Mouse (Mus musculus) bone marrow macrophage, adult 2 months (primary cell): ENCODE measurements at regions not wholly inside any gene's neighbourhood (a gene's known extent, or its start where the extent isn't known, plus 50 kb on each side); places are given as distances from the start of the nearest gene placed in this dataset.
A peak's percentile ranks its signal among the peaks of the same experiment; 100 is the strongest.

ENCODE experiments used
- H3K27ac ChIP-seq: 2 replicates; pipeline ENCODE4 v1.5.1; 2012; ENCODE audit warnings: low read depth, low read length; ENCODE audit not compliant: insufficient read depth
- H3K4me1 ChIP-seq: 2 replicates; pipeline ENCODE4 v1.6.1; 2012; ENCODE audit warnings: low read length; ENCODE audit not compliant: control insufficient read depth, insufficient read depth
- H3K4me3 ChIP-seq: 2 replicates; pipeline ENCODE4 v1.5.1; 2012; ENCODE audit warnings: mild to moderate bottlenecking, low read length, moderate library complexity; ENCODE audit not compliant: insufficient read depth
- CTCF ChIP-seq: IDR thresholded peaks from 2 replicates; pipeline ENCODE4 v1.5.1; 2012; ENCODE audit warnings: low read depth, mild to moderate bottlenecking, low read length, moderate library complexity
- POLR2A ChIP-seq: IDR thresholded peaks from 2 replicates; pipeline ENCODE4 v1.6.1; 2012; ENCODE audit warnings: mild to moderate bottlenecking, low read depth, low read length, borderline replicate concordance

DNA sequence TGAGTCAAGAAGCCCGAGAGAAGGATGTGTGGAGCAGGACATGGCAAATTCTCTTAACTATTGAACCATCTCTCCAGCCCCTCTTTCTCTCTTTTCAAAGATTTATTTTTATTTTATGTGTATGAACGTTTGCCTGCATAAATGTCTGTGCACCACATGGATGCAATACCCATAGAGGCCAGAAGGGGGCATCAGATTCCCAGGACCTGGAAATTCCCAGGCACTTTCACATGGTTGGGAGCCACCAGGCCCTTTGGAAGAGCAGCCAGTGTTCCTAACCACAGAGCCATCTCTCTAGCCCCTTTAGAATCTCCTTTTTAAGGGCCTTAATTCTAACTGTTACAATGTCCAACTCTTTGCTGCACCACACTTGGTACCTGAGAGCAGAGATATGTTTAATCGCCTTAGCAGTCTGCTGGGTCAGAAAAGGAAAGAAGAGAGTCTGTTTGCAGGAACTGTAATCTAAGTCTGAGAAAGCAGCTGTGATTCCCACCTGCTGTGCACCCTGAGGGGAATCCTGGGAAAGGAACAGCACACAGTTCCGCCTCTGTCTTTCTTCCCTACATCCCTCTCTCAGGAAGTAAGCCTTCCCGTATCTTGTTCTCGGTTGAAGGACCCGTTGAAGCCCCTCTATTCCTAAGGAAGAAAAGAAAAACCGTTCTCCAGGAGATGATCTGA is 186.8 kb downstream of the Katnal1 start:
- peaks cover 35% of the 10 kb centered on the region for H3K4me1 ChIP-seq
- TF ChIP-seq CTCF, result peak; percentile 50
- TF ChIP-seq POLR2A, result no peak
- H3K4me3 ChIP-seq, result peak overlapping the region; percentile 52
- H3K27ac ChIP-seq, result peak overlapping the region; percentile 92; the same call in 1 of the 2 replicates

DNA sequence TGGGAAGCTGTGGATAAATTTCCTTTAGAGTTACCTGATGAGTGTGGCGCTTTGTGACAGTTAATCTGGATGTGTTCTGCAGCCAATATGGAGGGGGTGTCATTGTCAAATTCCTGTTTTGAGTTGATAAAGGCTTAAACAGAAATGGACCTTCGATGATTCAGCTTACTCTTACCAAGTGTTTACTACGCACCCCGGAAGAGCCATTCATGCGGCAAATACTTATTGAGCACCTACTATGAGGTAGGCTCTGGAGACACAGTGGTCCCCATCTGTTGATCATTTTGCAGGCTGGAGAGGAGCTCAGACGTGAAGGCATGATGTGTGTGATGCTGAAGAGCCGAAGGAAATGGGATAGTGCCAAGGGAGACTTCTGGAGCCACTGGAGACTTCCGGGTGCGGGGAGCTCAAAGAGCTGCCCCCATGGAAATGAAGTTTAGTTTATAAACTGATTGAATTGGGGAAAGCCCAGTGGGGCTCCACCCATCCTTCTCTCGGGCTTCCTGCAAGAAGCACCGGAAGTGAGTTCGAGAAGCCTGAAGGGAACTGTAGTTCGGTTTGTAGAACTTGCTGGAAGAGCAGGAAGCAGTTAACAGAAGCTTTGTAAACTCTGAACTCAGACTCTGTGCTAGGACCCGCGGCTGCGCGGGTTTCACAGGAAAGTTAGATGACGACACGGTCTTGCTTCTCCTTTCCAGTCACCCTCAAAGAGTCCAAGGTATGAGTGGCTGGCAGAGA is 187.7 kb downstream of the Katnal1 start:
- peaks cover 35% of the 10 kb centered on the region for H3K4me1 ChIP-seq
- peak overlapping the region; percentile 92 for H3K27ac ChIP-seq
- TF ChIP-seq CTCF (no peak), POLR2A (no peak)
- H3K4me3 ChIP-seq, result peak overlapping the region; percentile 52

DNA sequence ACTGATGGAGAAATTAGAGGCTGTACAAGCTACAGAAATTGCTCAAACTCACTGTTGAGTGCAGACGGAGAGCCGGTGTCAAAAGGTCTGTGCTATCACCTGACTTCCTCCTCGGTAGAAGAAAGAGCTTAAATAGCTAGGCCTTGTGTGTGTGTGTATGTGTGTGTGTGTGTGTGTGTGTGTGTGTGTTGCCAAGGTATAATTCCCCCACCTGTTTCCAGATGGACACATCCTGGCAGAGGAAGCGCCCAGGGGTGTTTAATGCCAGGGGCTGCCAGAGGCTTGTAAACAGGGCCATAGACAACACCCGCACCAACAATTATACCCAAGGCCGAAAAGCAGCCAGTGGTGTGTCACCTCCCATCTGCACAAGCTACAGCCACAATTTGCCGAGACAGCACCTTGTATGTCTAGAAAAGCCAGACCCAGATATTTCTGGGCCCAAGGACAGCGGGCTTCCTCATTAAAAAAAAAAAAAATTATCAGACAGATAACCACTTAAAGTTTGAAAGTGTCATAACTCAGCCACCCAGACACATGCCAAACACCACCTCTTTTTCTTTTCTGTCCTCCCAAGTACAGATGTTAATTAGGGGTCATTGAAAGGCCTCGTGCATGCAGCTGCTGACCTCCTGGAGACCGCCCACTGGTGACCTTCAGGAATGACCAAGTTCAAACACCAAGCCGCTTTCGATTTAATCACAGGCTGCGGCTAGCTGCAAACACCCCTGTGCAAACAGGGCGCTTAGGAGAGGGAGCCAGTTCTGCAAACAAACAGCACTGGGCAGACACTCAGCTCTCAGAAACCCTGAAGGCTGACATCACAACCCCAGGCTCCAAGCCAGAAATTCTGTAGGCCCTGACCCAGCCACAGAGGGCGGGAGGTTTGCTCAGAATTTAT is 188.0 kb upstream of the Ubl3 start:
- H3K4me1 ChIP-seq, result peaks cover 35% of the 10 kb centered on the region
- H3K4me3 ChIP-seq, result peak overlapping the region; percentile 38
- peak overlapping the region; percentile 92 for H3K27ac ChIP-seq

DNA sequence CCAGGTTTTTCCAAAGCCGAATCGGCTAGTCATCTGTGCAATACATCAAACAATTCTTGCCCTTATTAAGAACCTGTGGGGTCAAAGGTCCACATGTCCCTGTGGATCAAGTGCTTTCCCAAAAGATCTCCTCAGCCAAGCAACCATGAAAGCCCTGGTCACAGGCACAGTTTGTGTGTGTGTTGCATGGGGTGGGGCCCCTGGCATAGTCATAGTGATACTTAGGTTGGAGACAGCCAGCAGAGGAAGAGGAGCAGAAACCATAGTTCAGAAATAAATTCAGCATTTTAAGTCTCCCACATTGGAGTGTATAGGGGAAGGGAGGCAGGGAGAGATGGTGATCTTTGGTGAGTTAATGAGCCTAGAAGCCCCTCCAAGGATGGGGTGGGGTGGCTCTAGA is 187.1 kb upstream of the Ubl3 start:
- peaks cover 35% of the 10 kb centered on the region for H3K4me1 ChIP-seq
- TF ChIP-seq CTCF, result no peak
- no peak for TF ChIP-seq POLR2A
- peak overlapping the region; percentile 92 for H3K27ac ChIP-seq
- H3K4me3 ChIP-seq, result no peak overlapping the region

More for the DNA sequence above, 188.0 kb upstream of the Ubl3 start:
- TF ChIP-seq POLR2A (no peak), CTCF (no peak)

DNA sequence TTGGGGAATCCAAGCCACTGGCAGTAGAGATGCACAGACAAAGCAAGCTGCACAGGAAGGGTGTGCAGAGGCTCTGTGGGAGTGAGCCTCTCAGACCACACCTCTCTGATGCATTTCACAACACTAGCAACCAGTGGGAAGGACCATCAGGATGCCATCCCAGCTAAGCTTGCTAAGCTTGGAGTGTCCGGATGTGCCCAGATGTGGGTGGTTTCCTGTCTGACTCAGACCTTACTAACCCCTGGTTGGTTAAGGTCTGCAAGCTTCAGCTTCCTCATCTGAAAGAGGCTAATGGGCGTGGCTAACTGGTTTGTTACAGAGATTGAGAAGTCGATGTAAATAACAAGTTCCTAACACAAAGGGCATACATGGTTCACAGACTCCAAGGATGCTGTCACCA is 186.6 kb upstream of the Ubl3 start:
- H3K27ac ChIP-seq, result peak overlapping the region; percentile 92
- TF ChIP-seq POLR2A, result no peak
- TF ChIP-seq CTCF, result no peak
- peaks cover 35% of the 10 kb centered on the region for H3K4me1 ChIP-seq
- no peak overlapping the region for H3K4me3 ChIP-seq

DNA sequence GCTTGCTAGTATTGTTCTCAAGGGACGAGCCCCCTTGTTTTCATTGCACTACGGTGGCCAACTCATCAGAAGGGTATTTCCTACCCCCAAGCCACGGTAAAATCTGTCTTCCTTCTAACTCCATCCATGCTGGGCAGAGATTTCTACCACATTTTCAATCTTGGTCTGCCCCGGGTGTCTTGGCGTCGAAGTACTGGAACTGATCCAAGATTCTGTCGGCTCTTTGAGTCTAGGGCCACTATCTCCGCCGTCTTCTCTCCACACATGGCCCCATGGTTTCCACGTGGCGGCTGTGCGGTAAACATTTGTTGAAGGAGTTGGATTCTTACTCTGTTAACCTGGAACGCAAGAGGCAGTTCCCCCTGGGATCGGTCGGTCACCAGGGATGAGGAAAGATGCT is 177.0 kb upstream of the Ubl3 start:
- Histone ChIP-seq H3K27ac (no peak overlapping the region), H3K4me1 (peaks cover 5% of the 10 kb centered on the region), H3K4me3 (no peak overlapping the region)
- no peak for TF ChIP-seq CTCF
- TF ChIP-seq POLR2A, result no peak

DNA sequence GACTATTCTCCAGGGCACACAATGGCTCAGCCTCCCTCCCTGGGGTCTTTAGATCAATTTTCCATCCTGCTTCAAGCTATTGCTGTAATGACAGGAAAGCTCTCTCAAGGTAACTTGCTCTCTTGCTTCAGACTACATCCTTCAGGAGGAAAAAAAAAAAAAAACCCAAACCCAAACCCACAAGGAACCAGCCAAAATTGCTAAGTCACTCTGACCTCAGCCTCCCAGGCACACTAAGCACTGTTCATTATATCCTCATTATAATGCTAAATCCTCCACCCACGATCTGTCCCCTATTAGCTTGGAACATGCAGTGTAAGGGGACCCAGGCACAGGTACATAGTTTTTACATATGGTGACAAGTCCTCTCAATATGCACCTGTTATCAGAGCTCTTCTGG is 175.9 kb upstream of the Ubl3 start:
- TF ChIP-seq POLR2A, result no peak
- no peak for TF ChIP-seq CTCF
- H3K27ac ChIP-seq, result no peak overlapping the region
- H3K4me1 ChIP-seq, result peaks cover 5% of the 10 kb centered on the region
- no peak overlapping the region for H3K4me3 ChIP-seq

DNA sequence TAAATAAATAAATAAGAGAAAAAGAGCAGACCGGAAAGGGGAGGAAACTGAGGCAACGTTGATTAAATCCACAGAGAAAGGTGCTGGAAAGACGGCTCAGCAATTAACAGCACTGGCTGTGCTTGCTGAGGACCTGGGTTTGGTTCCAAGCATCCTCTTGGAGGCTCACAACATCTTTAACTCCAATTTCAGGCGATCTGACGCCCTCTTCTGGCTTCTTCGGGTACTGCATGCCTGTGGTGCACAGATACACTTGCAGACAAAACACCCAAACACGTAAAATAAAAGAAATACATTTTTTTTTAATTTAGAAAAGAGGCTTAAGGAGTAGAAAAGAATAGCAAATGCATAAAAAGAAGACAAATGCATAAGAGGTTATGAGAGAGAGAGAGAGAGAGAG is 173.9 kb upstream of the Ubl3 start:
- no peak overlapping the region for H3K27ac ChIP-seq
- no peak for TF ChIP-seq CTCF
- no peak for TF ChIP-seq POLR2A
- peaks cover 5% of the 10 kb centered on the region for H3K4me1 ChIP-seq
- H3K4me3 ChIP-seq, result no peak overlapping the region

DNA sequence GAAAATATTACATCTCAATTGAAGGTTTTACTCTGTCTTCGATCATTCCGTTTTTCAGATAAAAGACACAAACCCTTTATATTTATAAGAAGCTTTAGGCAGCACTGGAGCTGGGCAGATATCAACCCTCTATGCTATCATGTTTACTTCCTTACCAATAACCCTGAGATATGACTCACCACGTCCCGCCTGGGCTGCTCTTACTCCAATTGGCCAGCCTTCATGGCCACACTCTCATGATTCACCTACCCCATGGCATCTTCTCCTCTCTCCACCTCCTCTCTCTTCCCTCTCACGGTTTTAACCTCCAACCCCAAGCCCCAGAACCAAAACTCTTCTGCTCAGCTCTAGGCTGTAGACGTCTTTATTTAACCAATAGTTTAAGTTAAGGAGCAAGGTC is 171.9 kb upstream of the Ubl3 start:
- Histone ChIP-seq H3K4me3 (no peak overlapping the region), H3K27ac (no peak overlapping the region), H3K4me1 (peaks cover 5% of the 10 kb centered on the region)
- TF ChIP-seq CTCF (no peak), POLR2A (no peak)
